Mouse (Mus musculus) midbrain, embryonic 10.5 days (tissue): ENCODE results near the gene Fkbp6. TPM values are rescaled to one million over a fixed set of nuclear protein-coding genes. Genes with fewer than 3 reads are reported as not detected.

Source experiments
- DNase-seq: peaks from one replicate; pipeline ENCODE4 v3.0.0-alpha.2; 2017; ENCODE audit warnings: low spot score
- H3K27ac ChIP-seq: fragments of 300-500 bp; sonication (generic); replicated peaks from 2 replicates; pipeline ENCODE4 v1.5.1; 2016; ENCODE audit warnings: mild to moderate bottlenecking
- H3K27me3 ChIP-seq: fragments of 300-500 bp; sonication (generic); 2 replicates; pipeline ENCODE4 v1.6.1; 2016; ENCODE audit warnings: low read depth, mild to moderate bottlenecking; ENCODE audit not compliant: poor library complexity, severe bottlenecking
- H3K36me3 ChIP-seq: fragments of 300-500 bp; sonication (generic); 2 replicates; pipeline ENCODE4 v1.6.1; 2016; ENCODE audit warnings: mild to moderate bottlenecking, moderate library complexity
- H3K4me1 ChIP-seq: fragments of 300-500 bp; sonication (generic); 2 replicates; pipeline ENCODE4 v1.6.1; 2016
- H3K4me3 ChIP-seq: fragments of 300-500 bp; sonication (generic); 2 replicates; pipeline ENCODE4 v1.5.1; 2016; ENCODE audit warnings: mild to moderate bottlenecking, moderate library complexity
- H3K9me3 ChIP-seq: fragments of 300-500 bp; sonication (generic); replicated peaks from 2 replicates; pipeline ENCODE4 v1.6.1; 2016; ENCODE audit warnings: mild to moderate bottlenecking
- WGBS: fragments of 180-500 bp; shearing (Covaris S2); methylation state at CpG from one replicate; pipeline ENCODE4 v1.1.7; 2016; 5-methylcytosine and 5-hydroxymethylcytosine counted together
- polyA plus RNA-seq: library from polyadenylated mRNA; unstranded; fragments of >200 nt; fragmentation: Nextera tagmentation; extraction: Ambion mirVana; gene quantifications from 2 replicates; pipeline ENCODE4 v1.2.1, GENCODE M21; 2016

Fkbp6 gene
- polyA plus RNA-seq: 0.11 TPM in 1 of 2 replicates, not detected in the other

- Histone ChIP-seq H3K4me1 (no peaks in the 10 kb centered on the region; the same call in 1 of the 2 replicates), H3K27ac (no peak within 1 kb of the TSS), H3K9me3 (peaks cover 4% of the 10 kb centered on the region; the same call in 1 of the 2 replicates), H3K36me3 (no peaks in the 10 kb centered on the region), H3K4me3 (no peak within 1 kb of the TSS), H3K27me3 (peaks cover 15% of the 10 kb centered on the region)
- WGBS: 92% methylated on average over 35 of the region's 35 CpGs
- DNase-seq: no peak
Observed at GRCm38 (mm10) chr5:135349862-135350261, at the start of gene Fkbp6. Gene Fkbp6, minus strand, starts transcription at chr5:135350044.

- WGBS: 72% methylated on average over 6 of the region's 6 CpGs
- Histone ChIP-seq H3K36me3 (no peaks in the 10 kb centered on the region), H3K9me3 (no peaks in the 10 kb centered on the region), H3K27me3 (peaks cover 2% of the 10 kb centered on the region; the same call in 1 of the 2 replicates), H3K27ac (no peak overlapping the region), H3K4me1 (peaks cover 7% of the 10 kb centered on the region), H3K4me3 (no peak overlapping the region)
- no peak for DNase-seq
Observed at GRCm38 (mm10) chr5:135399382-135399781, 49.5 kb upstream of the Fkbp6 start.

- 54% methylated on average over 5 of the region's 5 CpGs for WGBS
- peak; percentile 35 for DNase-seq
Observed at GRCm38 (mm10) chr5:135395826-135396225, 46.0 kb upstream of the Fkbp6 start.

GRCm38 (mm10) chr5:135394004-135394823 is 44.4 kb upstream of the Fkbp6 start, which contains the start of gene Pom121:
Gene Pom121, minus strand, starts transcription at chr5:135394546.
- Histone ChIP-seq H3K9me3 (no peaks in the 10 kb centered on the region), H3K27ac (peak within 1 kb of the TSS; percentile 97), H3K36me3 (peaks cover 36% of the 10 kb centered on the region), H3K4me3 (peak within 1 kb of the TSS; percentile 69), H3K27me3 (no peaks in the 10 kb centered on the region), H3K4me1 (peaks cover 22% of the 10 kb centered on the region)
- WGBS: under 1% methylated on average over 106 of the region's 110 CpGs
- DNase-seq: peak; percentile 85

More at GRCm38 (mm10) chr5:135395826-135396225, 46.0 kb upstream of the Fkbp6 start:
- H3K27ac ChIP-seq: no peak overlapping the region
- H3K4me1 ChIP-seq: peaks cover 22% of the 10 kb centered on the region
- no peaks in the 10 kb centered on the region for H3K9me3 ChIP-seq
- H3K27me3 ChIP-seq: no peaks in the 10 kb centered on the region
- H3K36me3 ChIP-seq: peaks cover 20% of the 10 kb centered on the region
- H3K4me3 ChIP-seq: no peak overlapping the region

GRCm38 (mm10) chr5:135383771-135384170 is 33.9 kb upstream of the Fkbp6 start:
- no peak for DNase-seq
- Histone ChIP-seq H3K4me3 (no peak overlapping the region), H3K4me1 (no peaks in the 10 kb centered on the region), H3K36me3 (peaks cover 100% of the 10 kb centered on the region), H3K9me3 (no peaks in the 10 kb centered on the region), H3K27ac (no peak overlapping the region), H3K27me3 (no peaks in the 10 kb centered on the region)
- 90% methylated on average over 10 of the region's 10 CpGs for WGBS

- no peak for DNase-seq
- no peak overlapping the region for H3K27ac ChIP-seq
- no peaks in the 10 kb centered on the region for H3K9me3 ChIP-seq
- peaks cover 100% of the 10 kb centered on the region for H3K36me3 ChIP-seq
- WGBS: 94% methylated on average over 7 of the region's 7 CpGs
- H3K4me1 ChIP-seq: no peaks in the 10 kb centered on the region
- no peaks in the 10 kb centered on the region for H3K27me3 ChIP-seq
- H3K4me3 ChIP-seq: no peak overlapping the region
Observed at GRCm38 (mm10) chr5:135382746-135383145, 32.9 kb upstream of the Fkbp6 start.

GRCm38 (mm10) chr5:135381356-135381925 is 31.6 kb upstream of the Fkbp6 start:
- H3K36me3 ChIP-seq: peaks cover 100% of the 10 kb centered on the region
- no peak for DNase-seq
- 93% methylated on average over 10 of the region's 10 CpGs for WGBS

GRCm38 (mm10) chr5:135380681-135381080 is 30.8 kb upstream of the Fkbp6 start:
- H3K27ac ChIP-seq: no peak overlapping the region
- H3K4me3 ChIP-seq: no peak overlapping the region
- H3K36me3 ChIP-seq: peaks cover 100% of the 10 kb centered on the region
- no peaks in the 10 kb centered on the region for H3K4me1 ChIP-seq
- H3K9me3 ChIP-seq: no peaks in the 10 kb centered on the region
- no peaks in the 10 kb centered on the region for H3K27me3 ChIP-seq
- no peak for DNase-seq
- 92% methylated on average over 4 of the region's 4 CpGs for WGBS

More at GRCm38 (mm10) chr5:135381356-135381925, 31.6 kb upstream of the Fkbp6 start:
- Histone ChIP-seq H3K4me1 (no peaks in the 10 kb centered on the region), H3K27ac (no peak overlapping the region), H3K9me3 (no peaks in the 10 kb centered on the region), H3K4me3 (no peak overlapping the region), H3K27me3 (no peaks in the 10 kb centered on the region)

GRCm38 (mm10) chr5:135376341-135376740 is 26.5 kb upstream of the Fkbp6 start:
- Histone ChIP-seq H3K9me3 (peaks cover 6% of the 10 kb centered on the region; the same call in 1 of the 2 replicates), H3K4me3 (no peak overlapping the region), H3K36me3 (peaks cover 100% of the 10 kb centered on the region), H3K27me3 (no peaks in the 10 kb centered on the region), H3K4me1 (no peaks in the 10 kb centered on the region), H3K27ac (no peak overlapping the region)
- 80% methylated on average over 2 of the region's 2 CpGs for WGBS
- DNase-seq: no peak

- no peak for DNase-seq
Observed at GRCm38 (mm10) chr5:135375167-135375566, 25.3 kb upstream of the Fkbp6 start.

GRCm38 (mm10) chr5:135373601-135374000 is 23.8 kb upstream of the Fkbp6 start:
- no peak overlapping the region for H3K27ac ChIP-seq
- peaks cover 6% of the 10 kb centered on the region; the same call in 1 of the 2 replicates for H3K9me3 ChIP-seq
- H3K36me3 ChIP-seq: peaks cover 74% of the 10 kb centered on the region
- peaks cover 18% of the 10 kb centered on the region for H3K4me1 ChIP-seq
- no peak overlapping the region for H3K4me3 ChIP-seq
- H3K27me3 ChIP-seq: no peaks in the 10 kb centered on the region
- DNase-seq: no peak
- 93% methylated on average over 5 of the region's 5 CpGs for WGBS

More at GRCm38 (mm10) chr5:135375167-135375566, 25.3 kb upstream of the Fkbp6 start:
- no peak overlapping the region for H3K27ac ChIP-seq
- H3K27me3 ChIP-seq: no peaks in the 10 kb centered on the region
- H3K4me1 ChIP-seq: peaks cover 11% of the 10 kb centered on the region
- 93% methylated on average over 8 of the region's 8 CpGs for WGBS
- H3K36me3 ChIP-seq: peaks cover 90% of the 10 kb centered on the region
- H3K9me3 ChIP-seq: peaks cover 6% of the 10 kb centered on the region; the same call in 1 of the 2 replicates
- H3K4me3 ChIP-seq: no peak overlapping the region

- no peak overlapping the region for H3K27ac ChIP-seq
- peaks cover 18% of the 10 kb centered on the region for H3K4me1 ChIP-seq
- 94% methylated on average over 13 of the region's 13 CpGs for WGBS
- peaks cover 5% of the 10 kb centered on the region; the same call in 1 of the 2 replicates for H3K27me3 ChIP-seq
- peak overlapping the region; percentile 92 for H3K4me3 ChIP-seq
- peaks cover 50% of the 10 kb centered on the region for H3K36me3 ChIP-seq
- DNase-seq: no peak
- peaks cover 6% of the 10 kb centered on the region; the same call in 1 of the 2 replicates for H3K9me3 ChIP-seq
Observed at GRCm38 (mm10) chr5:135371195-135371594, 21.4 kb upstream of the Fkbp6 start.
